Mouse (Mus musculus): ENCODE measurements around the gene Nr6a1. TPM values are rescaled to one million over a fixed set of nuclear protein-coding genes. Genes with fewer than 3 reads are reported as not detected.

Nr6a1 gene
- polyA plus RNA-seq, 2 experiments = 0.90 to 1.2 TPM

DNA sequence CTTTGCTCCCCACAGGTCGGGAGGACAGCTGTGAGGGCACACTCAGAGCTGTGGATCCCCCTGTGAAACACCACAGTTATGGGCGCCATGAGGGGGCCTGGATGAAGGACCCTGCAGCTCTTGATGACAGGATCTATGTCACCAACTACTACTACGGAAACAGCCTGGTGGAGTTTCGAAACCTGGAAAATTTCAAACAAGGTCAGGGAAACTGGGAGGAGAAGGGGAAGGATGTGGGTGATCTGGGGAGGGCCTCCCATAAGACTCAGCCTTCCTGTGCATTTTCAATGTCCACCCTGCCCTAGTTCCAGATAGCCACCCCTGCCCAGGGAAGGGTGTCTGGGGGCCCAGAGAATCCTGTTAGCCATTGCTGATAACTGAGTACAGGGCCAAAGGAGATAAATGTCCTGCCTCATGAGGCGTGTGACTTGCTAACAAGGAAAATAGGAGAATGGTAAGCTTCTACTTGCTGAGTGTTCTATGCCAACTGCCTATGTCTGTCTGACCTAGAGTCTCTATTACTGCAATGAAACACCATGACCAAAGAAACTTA is 30.3 kb upstream of the Nr6a1 start:
- ATAC-seq (ENCODE audit: insufficient read depth) (peak; percentile 37; the same call in 1 of the 2 replicates), DNase-seq (ENCODE audit: low read depth in 3 of 3, low spot score in 3 of 3) (no peak)
- Histone ChIP-seq H3K27ac (no peak overlapping the region), H3K4me2 (ENCODE audit: low read depth) (no peak overlapping the region), H3K9ac (replicated peaks) (no peak overlapping the region), H3K27me3 (ENCODE audit: control insufficient read depth, insufficient read depth, low read length) (no peaks in the 10 kb centered on the region), H3K36me3 (replicated peaks; ENCODE audit: control insufficient read depth, insufficient read depth, low read depth) (no peaks in the 10 kb centered on the region), H3K4me3 (ENCODE audit: insufficient read depth in 1 of 2, low read depth in 2 of 2, low read length in 2 of 2) (no peak overlapping the region), H3K9me3 (ENCODE audit: control insufficient read depth, low read length) (no peaks in the 10 kb centered on the region), H3K4me1 (replicated peaks; ENCODE audit: control insufficient read depth in 2 of 2, insufficient read depth in 2 of 2, low read length in 1 of 2) (peaks cover 4% of the 10 kb centered on the region in 2 experiments; a peak in 2 of 4 replicates)
- WGBS (ENCODE audit: insufficient replicate concordance) = 59% methylated on average over 5 of the region's 5 CpGs
- no peak for TF ChIP-seq CTCF (IDR thresholded peaks at IDR 0.05; ENCODE audit: low read depth)
- no peak for TF ChIP-seq EP300 (IDR thresholded peaks at IDR 0.05; ENCODE audit: low read depth)

DNA sequence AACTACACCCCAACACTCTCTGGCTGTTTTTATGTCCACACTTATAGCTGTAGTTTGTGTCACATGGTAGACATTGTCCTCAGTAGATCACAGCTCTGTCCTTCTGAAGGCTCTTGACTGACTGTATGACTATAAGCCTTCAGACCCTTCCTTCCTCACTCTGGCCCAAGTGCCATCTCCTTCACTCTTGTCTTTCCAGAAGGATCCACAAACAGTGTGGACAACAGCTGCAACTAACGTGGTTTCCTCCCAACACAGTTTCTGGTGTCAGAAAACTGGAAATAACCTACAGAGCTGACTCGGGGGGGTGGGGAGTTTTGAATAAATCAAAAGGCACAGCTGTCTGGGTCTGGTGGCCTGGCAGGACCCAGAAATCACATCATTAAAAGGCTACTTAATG is 28.6 kb upstream of the Nr6a1 start:
- no peak overlapping the region for H3K9ac ChIP-seq (replicated peaks)
- WGBS (ENCODE audit: insufficient replicate concordance) = 40% methylated on average over 2 of the region's 2 CpGs
- H3K4me2 ChIP-seq (ENCODE audit: low read depth) = no peak overlapping the region
- ATAC-seq (ENCODE audit: insufficient read depth) (no peak), DNase-seq (ENCODE audit: low read depth in 3 of 3, low spot score in 3 of 3) (no peak)
- H3K36me3 ChIP-seq (replicated peaks; ENCODE audit: control insufficient read depth, insufficient read depth, low read depth) = no peaks in the 10 kb centered on the region
- TF ChIP-seq CTCF (IDR thresholded peaks at IDR 0.05; ENCODE audit: low read depth) (no peak), EP300 (IDR thresholded peaks at IDR 0.05; ENCODE audit: low read depth) (no peak)
- H3K4me3 ChIP-seq (ENCODE audit: insufficient read depth in 1 of 2, low read depth in 2 of 2, low read length in 2 of 2) = no peak overlapping the region
- no peaks in the 10 kb centered on the region for H3K9me3 ChIP-seq (ENCODE audit: control insufficient read depth, low read length)
- H3K27me3 ChIP-seq (ENCODE audit: control insufficient read depth, insufficient read depth, low read length) = no peaks in the 10 kb centered on the region
- H3K4me1 ChIP-seq (replicated peaks; ENCODE audit: control insufficient read depth in 2 of 2, insufficient read depth in 2 of 2, low read length in 1 of 2) = peaks cover 4% of the 10 kb centered on the region in 2 experiments; a peak in 2 of 4 replicates
- H3K27ac ChIP-seq = no peak overlapping the region

DNA sequence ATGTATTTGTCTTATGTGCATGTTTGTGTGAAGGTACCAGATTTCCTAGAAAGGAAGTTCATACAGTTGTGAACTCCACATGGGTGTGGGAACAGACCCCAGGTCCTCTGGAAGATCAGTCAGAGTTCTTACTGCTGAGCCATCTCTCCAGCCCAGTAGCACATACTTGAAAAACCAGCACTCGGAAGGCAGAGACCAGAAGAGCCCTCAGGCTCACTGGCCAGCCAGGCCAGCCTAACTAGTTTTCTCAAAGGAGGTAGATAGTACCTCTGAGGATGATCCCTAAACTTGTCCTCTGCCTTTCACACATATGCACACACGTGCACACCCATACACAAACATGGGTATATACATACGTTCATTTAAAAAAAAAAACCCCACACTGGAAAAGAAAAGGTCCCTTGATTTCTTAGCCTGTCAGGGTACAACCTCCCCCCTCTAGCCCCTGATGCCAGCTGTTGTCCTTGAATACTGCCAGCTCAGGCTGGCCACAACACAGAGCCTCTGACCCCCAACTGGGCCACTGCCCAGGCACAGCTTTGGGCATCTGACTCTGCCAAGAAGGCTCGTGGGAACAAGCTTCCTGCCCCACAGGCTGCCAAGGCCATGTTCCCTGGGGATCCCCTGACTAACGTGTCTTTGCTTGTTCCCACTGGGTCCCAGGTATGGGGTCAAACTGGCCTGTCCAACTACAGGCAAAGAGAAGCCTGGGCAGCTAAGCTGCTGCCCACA is 25.8 kb upstream of the Nr6a1 start:
- no peaks in the 10 kb centered on the region for H3K36me3 ChIP-seq (replicated peaks; ENCODE audit: control insufficient read depth, insufficient read depth, low read depth)
- H3K9me3 ChIP-seq (ENCODE audit: control insufficient read depth, low read length) = no peaks in the 10 kb centered on the region
- H3K4me1 ChIP-seq (replicated peaks; ENCODE audit: control insufficient read depth in 2 of 2, insufficient read depth in 2 of 2, low read length in 1 of 2) = peaks cover 10 to 14% of the 10 kb centered on the region in 2 experiments; a peak in 3 of 4 replicates
- H3K27ac ChIP-seq = no peak overlapping the region
- no peak for DNase-seq (ENCODE audit: low read depth in 3 of 3, low spot score in 3 of 3)
- H3K9ac ChIP-seq (replicated peaks) = no peak overlapping the region
- 60% methylated on average over 5 of the region's 5 CpGs for WGBS (ENCODE audit: insufficient replicate concordance)
- H3K27me3 ChIP-seq (ENCODE audit: control insufficient read depth, insufficient read depth, low read length) = no peaks in the 10 kb centered on the region
- no peak overlapping the region for H3K4me3 ChIP-seq (ENCODE audit: insufficient read depth in 1 of 2, low read depth in 2 of 2, low read length in 2 of 2)
- no peak for TF ChIP-seq CTCF (IDR thresholded peaks at IDR 0.05; ENCODE audit: low read depth)
- TF ChIP-seq EP300 (IDR thresholded peaks at IDR 0.05; ENCODE audit: low read depth) = no peak
- ATAC-seq (ENCODE audit: insufficient read depth) = no peak
- H3K4me2 ChIP-seq (ENCODE audit: low read depth) = no peak overlapping the region

DNA sequence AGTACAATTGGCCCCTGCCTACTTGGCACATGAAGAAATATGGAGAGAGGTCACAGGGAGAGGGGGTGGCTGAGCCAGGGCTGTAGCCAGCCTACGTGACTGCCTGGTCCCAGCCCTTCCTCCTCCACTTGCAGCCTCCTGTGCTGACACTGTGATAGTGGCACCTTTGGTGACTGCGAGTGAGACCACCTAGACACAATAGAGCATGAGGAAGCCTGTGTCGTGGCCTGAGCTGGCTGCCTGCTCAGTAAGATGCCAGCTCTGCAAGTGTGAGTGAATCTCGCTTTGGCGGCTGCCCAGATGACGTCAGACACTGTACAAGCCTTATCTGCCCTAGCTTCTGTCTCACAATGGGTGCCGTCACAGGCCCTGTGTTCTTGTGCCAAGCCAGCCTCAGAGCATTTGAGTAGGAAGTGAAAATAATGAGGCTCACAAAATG is 22.8 kb upstream of the Nr6a1 start:
- peak; percentile 44 to 60 (median 44) for DNase-seq (ENCODE audit: low read depth in 3 of 3, low spot score in 3 of 3)
- H3K4me3 ChIP-seq (ENCODE audit: insufficient read depth in 1 of 2, low read depth in 2 of 2, low read length in 2 of 2) = no peak overlapping the region
- WGBS (ENCODE audit: insufficient replicate concordance) = 35% methylated on average over 7 of the region's 7 CpGs
- TF ChIP-seq CTCF (IDR thresholded peaks at IDR 0.05; ENCODE audit: low read depth) = no peak
- TF ChIP-seq EP300 (IDR thresholded peaks at IDR 0.05; ENCODE audit: low read depth) = no peak
- ATAC-seq (ENCODE audit: insufficient read depth) = peak; percentile 86
- H3K4me2 ChIP-seq (ENCODE audit: low read depth) = 0 out of 2 replicates have a peak overlapping the region, but pooled peaks have one; percentile 18
- H3K27ac ChIP-seq = no peak overlapping the region
- H3K4me1 ChIP-seq (replicated peaks; ENCODE audit: control insufficient read depth in 2 of 2, insufficient read depth in 2 of 2, low read length in 1 of 2) = peaks cover 6 to 9% of the 10 kb centered on the region in 2 experiments; a peak in 3 of 4 replicates
- no peaks in the 10 kb centered on the region for H3K36me3 ChIP-seq (replicated peaks; ENCODE audit: control insufficient read depth, insufficient read depth, low read depth)
- H3K9ac ChIP-seq (replicated peaks) = no peak overlapping the region
- H3K27me3 ChIP-seq (ENCODE audit: control insufficient read depth, insufficient read depth, low read length) = no peaks in the 10 kb centered on the region
- no peaks in the 10 kb centered on the region for H3K9me3 ChIP-seq (ENCODE audit: control insufficient read depth, low read length)

DNA sequence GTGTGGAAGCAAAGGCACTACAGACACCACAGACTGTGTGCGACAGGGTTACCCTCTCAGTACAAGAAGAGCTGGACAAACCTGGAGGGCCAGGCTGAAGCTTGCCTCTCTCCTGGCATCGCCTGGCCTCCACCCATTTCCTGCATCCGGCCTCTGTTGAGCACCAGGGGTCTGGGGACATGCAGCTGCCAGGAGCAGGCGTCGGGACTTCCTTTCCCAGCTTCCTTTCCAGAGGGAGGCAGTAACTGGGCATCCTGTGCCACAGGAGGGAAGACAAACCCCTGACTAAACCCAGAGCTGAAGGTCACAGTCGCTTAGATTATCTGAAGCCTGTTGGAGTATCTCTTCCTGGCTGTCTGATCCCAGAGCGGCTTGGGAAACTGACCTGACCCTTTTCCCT is 20.1 kb upstream of the Nr6a1 start:
- 27% methylated on average over 7 of the region's 7 CpGs for WGBS (ENCODE audit: insufficient replicate concordance)
- Histone ChIP-seq H3K27me3 (ENCODE audit: control insufficient read depth, insufficient read depth, low read length) (no peaks in the 10 kb centered on the region), H3K4me2 (ENCODE audit: low read depth) (no peak overlapping the region), H3K9me3 (ENCODE audit: control insufficient read depth, low read length) (no peaks in the 10 kb centered on the region), H3K36me3 (replicated peaks; ENCODE audit: control insufficient read depth, insufficient read depth, low read depth) (no peaks in the 10 kb centered on the region), H3K9ac (replicated peaks) (no peak overlapping the region), H3K4me1 (replicated peaks; ENCODE audit: control insufficient read depth in 2 of 2, insufficient read depth in 2 of 2, low read length in 1 of 2) (peaks cover 6 to 9% of the 10 kb centered on the region in 2 experiments; a peak in 3 of 4 replicates), H3K4me3 (ENCODE audit: insufficient read depth in 1 of 2, low read depth in 2 of 2, low read length in 2 of 2) (no peak overlapping the region), H3K27ac (no peak overlapping the region)
- DNase-seq (ENCODE audit: low read depth in 3 of 3, low spot score in 3 of 3) = no peak
- no peak for TF ChIP-seq EP300 (IDR thresholded peaks at IDR 0.05; ENCODE audit: low read depth)
- no peak for TF ChIP-seq CTCF (IDR thresholded peaks at IDR 0.05; ENCODE audit: low read depth)
- ATAC-seq (ENCODE audit: insufficient read depth) = no peak
